Mouse (Mus musculus) bone marrow macrophage, adult 2 months (primary cell): ENCODE measurements around the gene Hsd3b2. TPM values are rescaled to one million over a fixed set of nuclear protein-coding genes. Genes with fewer than 3 reads are reported as not detected.
"Not testable (repeated sequence)": the region's sequence is repeated elsewhere in the genome, so short reads cannot be mapped to it uniquely, and the experiment has no call there.

Experiments used
- H3K27ac ChIP-seq: 2 replicates; pipeline ENCODE4 v1.5.1; 2012; ENCODE audit warnings: low read depth, low read length; ENCODE audit not compliant: insufficient read depth
- H3K4me1 ChIP-seq: 2 replicates; pipeline ENCODE4 v1.6.1; 2012; ENCODE audit warnings: low read length; ENCODE audit not compliant: control insufficient read depth, insufficient read depth
- H3K4me3 ChIP-seq: 2 replicates; pipeline ENCODE4 v1.5.1; 2012; ENCODE audit warnings: mild to moderate bottlenecking, low read length, moderate library complexity; ENCODE audit not compliant: insufficient read depth
- CTCF ChIP-seq: IDR thresholded peaks from 2 replicates; pipeline ENCODE4 v1.5.1; 2012; ENCODE audit warnings: low read depth, mild to moderate bottlenecking, low read length, moderate library complexity
- POLR2A ChIP-seq: IDR thresholded peaks from 2 replicates; pipeline ENCODE4 v1.6.1; 2012; ENCODE audit warnings: mild to moderate bottlenecking, low read depth, low read length, borderline replicate concordance
- polyA plus RNA-seq: library from polyadenylated mRNA; stranded (reverse); fragments of >200 nt; gene quantifications from 2 replicates; pipeline ENCODE4 v1.2.4, GENCODE M21; 2012; ENCODE audit not compliant: missing spikeins, insufficient read depth, insufficient read length

Hsd3b2 gene
- not detected in 2 replicates for polyA plus RNA-seq

DNA sequence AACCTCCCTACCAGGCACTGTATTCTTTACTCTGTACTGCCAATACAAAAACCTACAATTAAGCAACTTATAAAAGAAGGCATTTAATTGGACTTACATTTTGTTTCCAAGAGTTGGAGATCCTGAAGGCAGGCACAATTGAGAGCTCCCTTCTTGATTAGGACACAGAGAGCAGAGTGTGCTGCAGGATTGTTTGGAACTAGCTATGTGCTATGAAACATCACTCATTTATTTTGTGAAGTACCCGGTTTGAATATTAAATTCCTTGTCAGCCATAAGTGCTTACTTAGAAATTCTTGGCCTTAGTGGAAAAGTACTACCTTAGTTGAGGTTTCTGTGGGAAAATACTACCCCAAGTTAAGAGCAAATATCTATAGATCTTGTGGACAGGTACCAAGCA lies at the start of gene Hsd3b2:
TSS of gene Hsd3b2 (minus strand) at position 168 of the 400 bp plus-strand sequence.
- TF ChIP-seq CTCF (no peak), POLR2A (no peak)
- H3K4me1 ChIP-seq, result no peaks in the 10 kb centered on the region

GRCm38 (mm10) chr3:98764155-98764554 lies 39.8 kb upstream of the Hsd3b2 start:
- TF ChIP-seq CTCF (no peak), POLR2A (no peak)
- no peaks in the 10 kb centered on the region for H3K4me1 ChIP-seq
- no peak overlapping the region for H3K27ac ChIP-seq

More for the DNA sequence above, at the start of gene Hsd3b2:
- no peak within 1 kb of the TSS for H3K27ac ChIP-seq
- H3K4me3 ChIP-seq, result no peak within 1 kb of the TSS

DNA sequence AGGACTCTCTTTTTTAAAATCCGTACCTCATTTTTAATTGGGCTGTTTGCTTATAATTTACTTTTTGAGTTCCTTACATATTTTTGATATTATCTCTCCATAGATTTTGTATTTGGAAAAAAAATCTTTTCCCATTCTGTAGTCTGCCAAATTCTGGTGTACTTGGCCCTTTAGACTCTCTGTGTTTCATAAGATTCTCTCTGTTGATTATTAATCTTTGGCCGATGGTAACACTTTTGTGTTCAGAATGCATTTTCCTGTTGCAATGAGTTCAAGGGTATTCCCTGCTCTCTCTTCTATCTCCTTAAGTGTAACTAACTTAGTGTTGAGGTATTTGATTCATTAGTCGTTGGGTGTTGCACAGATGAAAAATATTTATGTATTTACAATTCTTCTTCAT lies 32.5 kb upstream of the Hsd3b2 start:
- H3K4me3 ChIP-seq, result no peak overlapping the region
- H3K4me1 ChIP-seq, result no peaks in the 10 kb centered on the region
- no peak for TF ChIP-seq POLR2A
- no peak for TF ChIP-seq CTCF
- no peak overlapping the region for H3K27ac ChIP-seq

More at GRCm38 (mm10) chr3:98764155-98764554, 39.8 kb upstream of the Hsd3b2 start:
- no peak overlapping the region for H3K4me3 ChIP-seq

DNA sequence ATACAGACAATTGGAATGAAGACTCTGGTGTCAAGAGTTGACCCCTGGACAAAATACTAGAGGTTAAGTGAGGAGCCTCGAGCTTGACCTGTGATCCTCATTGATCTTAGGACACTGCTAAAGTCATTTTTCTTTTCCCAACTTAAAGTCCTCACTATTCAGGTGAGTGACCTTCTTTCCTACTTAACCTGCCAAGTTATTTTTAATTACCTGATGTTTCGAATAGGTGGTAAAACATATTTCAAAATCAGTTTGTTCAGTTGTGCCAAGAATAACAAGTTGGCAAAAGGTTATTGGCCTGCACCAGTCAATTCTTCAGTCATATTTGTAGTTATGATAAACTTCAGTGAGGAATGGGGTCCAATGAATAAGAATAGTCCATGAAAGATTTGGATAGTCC lies 27.8 kb upstream of the Hsd3b2 start:
- Histone ChIP-seq H3K4me3 (no peak overlapping the region), H3K27ac (no peak overlapping the region), H3K4me1 (no peaks in the 10 kb centered on the region)
- TF ChIP-seq CTCF (no peak), POLR2A (no peak)

- not testable (repeated sequence) for H3K27ac ChIP-seq, H3K4me1 ChIP-seq, H3K4me3 ChIP-seq
Observed at GRCm38 (mm10) chr3:98741043-98741442, 16.7 kb upstream of the Hsd3b2 start.

DNA sequence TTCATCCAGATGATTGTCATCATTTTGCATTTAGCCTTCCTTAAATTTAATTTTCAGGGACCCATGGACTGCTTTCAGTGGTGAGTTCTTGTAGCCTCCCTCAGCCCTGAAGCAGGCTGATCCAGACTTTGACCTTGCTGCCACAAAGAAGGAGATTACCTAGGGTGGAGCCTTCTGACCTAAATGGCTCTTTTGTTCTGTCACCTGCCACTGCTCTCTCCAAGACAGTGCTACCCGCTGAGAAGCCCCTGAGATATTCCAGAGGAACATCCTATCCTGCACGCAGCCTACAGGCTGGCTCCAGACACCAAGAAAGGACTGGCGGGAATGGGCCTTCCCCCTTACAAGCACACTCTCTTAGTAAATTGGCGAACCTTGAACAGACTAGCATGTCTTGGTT lies 10.0 kb upstream of the Hsd3b2 start:
- H3K27ac ChIP-seq, result no peak overlapping the region
- H3K4me1 ChIP-seq, result no peaks in the 10 kb centered on the region
- TF ChIP-seq POLR2A (no peak), CTCF (no peak)
- H3K4me3 ChIP-seq, result no peak overlapping the region

DNA sequence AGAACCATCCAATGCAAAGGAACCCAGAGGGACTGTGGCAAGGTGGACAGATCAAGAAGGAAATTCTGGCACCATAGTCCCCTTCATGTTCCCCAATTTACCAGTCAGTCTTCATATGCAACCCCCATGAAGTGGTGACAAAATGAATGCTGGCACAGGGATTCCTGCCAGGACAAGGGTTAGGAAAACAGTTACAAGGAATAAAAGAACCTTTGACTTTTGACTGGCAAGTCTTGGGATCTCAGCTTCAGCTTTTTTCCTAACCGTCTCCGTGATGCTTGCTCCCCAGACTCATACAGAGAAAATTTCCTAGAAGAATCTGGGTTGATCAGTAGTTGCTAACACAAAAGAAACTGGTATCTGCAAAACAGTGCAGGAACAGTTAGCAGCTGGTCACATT lies 9.4 kb upstream of the Hsd3b2 start:
- no peak overlapping the region for H3K27ac ChIP-seq
- H3K4me3 ChIP-seq, result no peak overlapping the region
- TF ChIP-seq POLR2A, result no peak
- no peak for TF ChIP-seq CTCF
- no peaks in the 10 kb centered on the region for H3K4me1 ChIP-seq

- Histone ChIP-seq H3K4me1 (no peaks in the 10 kb centered on the region), H3K27ac (no peak overlapping the region), H3K4me3 (no peak overlapping the region)
- TF ChIP-seq POLR2A (no peak), CTCF (no peak)
Observed at GRCm38 (mm10) chr3:98726281-98726680, 1.9 kb upstream of the Hsd3b2 start.

GRCm38 (mm10) chr3:98720740-98721139 lies 3.6 kb downstream of the Hsd3b2 start:
- Histone ChIP-seq H3K4me1 (no peaks in the 10 kb centered on the region), H3K4me3 (no peak overlapping the region), H3K27ac (no peak overlapping the region)
- no peak for TF ChIP-seq POLR2A
- no peak for TF ChIP-seq CTCF

- TF ChIP-seq POLR2A (no peak), CTCF (no peak)
- Histone ChIP-seq H3K27ac (no peak overlapping the region), H3K4me1 (no peaks in the 10 kb centered on the region), H3K4me3 (no peak overlapping the region)
Observed at GRCm38 (mm10) chr3:98682401-98682800, 41.9 kb downstream of the Hsd3b2 start.

DNA sequence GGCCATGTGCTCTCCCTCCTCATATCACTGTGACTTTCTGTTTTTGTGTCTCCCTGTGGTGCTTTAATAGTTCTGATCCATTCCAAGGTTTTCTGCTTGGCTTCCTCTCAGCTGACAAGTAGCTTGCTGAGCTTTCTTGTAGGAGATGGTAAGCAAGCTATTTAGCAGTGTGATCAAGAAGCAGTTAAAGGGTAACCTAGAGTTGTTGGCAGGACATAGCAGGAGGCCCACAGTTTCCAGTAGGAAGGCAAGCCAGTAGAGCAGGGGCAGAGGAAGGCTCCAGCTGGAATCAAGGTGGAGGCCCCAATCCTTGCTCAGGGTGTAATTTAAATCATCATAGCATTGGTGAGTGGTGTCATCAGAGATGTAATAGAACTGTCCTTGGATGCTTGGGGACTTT lies 43.6 kb downstream of the Hsd3b2 start:
- Histone ChIP-seq H3K4me1 (no peaks in the 10 kb centered on the region), H3K27ac (no peak overlapping the region), H3K4me3 (no peak overlapping the region)
- TF ChIP-seq POLR2A (no peak), CTCF (no peak)

Other genes with a start within 250 kb of the Hsd3b2 start
- not detected in 2 replicates for gene Hsd3b4, start 214.0 kb downstream of the Hsd3b2 start, polyA plus RNA-seq
- not detected in 2 replicates for gene Gm10681, start 135.7 kb downstream of the Hsd3b2 start, polyA plus RNA-seq
- gene Hsd3b5, start 94.3 kb downstream of the Hsd3b2 start, polyA plus RNA-seq, result not detected in 2 replicates
- not detected in 2 replicates for gene Hsd3b3, start 38.6 kb upstream of the Hsd3b2 start, polyA plus RNA-seq
- not detected in 2 replicates for gene Hsd3b6, start 89.9 kb upstream of the Hsd3b2 start, polyA plus RNA-seq
- gene Hsd3b1, start 135.3 kb upstream of the Hsd3b2 start, polyA plus RNA-seq, result not detected in 2 replicates
- gene Hao2, start 168.7 kb upstream of the Hsd3b2 start, polyA plus RNA-seq, result not detected in 2 replicates